Mouse (Mus musculus) testis, adult 2 months (tissue): Measurements from ENCODE around the gene Bmi1. TPM values are rescaled to one million over a fixed set of nuclear protein-coding genes. Genes with fewer than 3 reads are reported as not detected.

Experiments used
- H3K27ac ChIP-seq: fragments of 200-500 bp; 2 replicates; pipeline ENCODE4 v1.5.1; 2012; ENCODE audit warnings: low read depth, low read length; ENCODE audit not compliant: control insufficient read depth, insufficient read depth
- H3K27me3 ChIP-seq: fragments of 200-500 bp; 2 replicates; pipeline ENCODE4 v1.6.1; 2012; ENCODE audit warnings: mild to moderate bottlenecking, low read length, moderate library complexity; ENCODE audit not compliant: control insufficient read depth, insufficient read depth
- H3K36me3 ChIP-seq: fragments of 200-500 bp; 2 replicates; pipeline ENCODE4 v1.6.1; 2012; ENCODE audit warnings: mild to moderate bottlenecking, low read length; ENCODE audit not compliant: control insufficient read depth, insufficient read depth
- H3K4me1 ChIP-seq: fragments of 200-500 bp; 2 replicates; pipeline ENCODE4 v1.6.1; 2012; ENCODE audit warnings: low read length; ENCODE audit not compliant: control insufficient read depth, insufficient read depth
- H3K4me3 ChIP-seq: fragments of 200-500 bp; 2 replicates; pipeline ENCODE4 v1.5.1; 2012; ENCODE audit warnings: low read depth, mild to moderate bottlenecking, low read length, moderate library complexity, mixed read lengths; ENCODE audit not compliant: control insufficient read depth
- CTCF ChIP-seq: fragments of 200-500 bp; IDR thresholded peaks from 2 replicates; pipeline ENCODE4 v1.5.1; 2012; ENCODE audit warnings: low read depth, mild to moderate bottlenecking, inconsistent platforms, low read length, moderate library complexity; ENCODE audit not compliant: control insufficient read depth, insufficient read depth, insufficient replicate concordance
- POLR2A ChIP-seq: fragments of 200-500 bp; IDR thresholded peaks from 2 replicates; pipeline ENCODE4 v1.6.1; 2012; ENCODE audit warnings: low read depth, mild to moderate bottlenecking, inconsistent platforms, low read length, moderate library complexity; ENCODE audit not compliant: control insufficient read depth
- polyA plus RNA-seq: library from polyadenylated mRNA; depleted of rRNA; stranded (reverse); fragments of >200 nt; gene quantifications from 2 replicates; pipeline ENCODE4 v1.2.3, GENCODE M21; 2012

Bmi1 gene
- polyA plus RNA-seq, 1 experiment: 166 TPM

DNA sequence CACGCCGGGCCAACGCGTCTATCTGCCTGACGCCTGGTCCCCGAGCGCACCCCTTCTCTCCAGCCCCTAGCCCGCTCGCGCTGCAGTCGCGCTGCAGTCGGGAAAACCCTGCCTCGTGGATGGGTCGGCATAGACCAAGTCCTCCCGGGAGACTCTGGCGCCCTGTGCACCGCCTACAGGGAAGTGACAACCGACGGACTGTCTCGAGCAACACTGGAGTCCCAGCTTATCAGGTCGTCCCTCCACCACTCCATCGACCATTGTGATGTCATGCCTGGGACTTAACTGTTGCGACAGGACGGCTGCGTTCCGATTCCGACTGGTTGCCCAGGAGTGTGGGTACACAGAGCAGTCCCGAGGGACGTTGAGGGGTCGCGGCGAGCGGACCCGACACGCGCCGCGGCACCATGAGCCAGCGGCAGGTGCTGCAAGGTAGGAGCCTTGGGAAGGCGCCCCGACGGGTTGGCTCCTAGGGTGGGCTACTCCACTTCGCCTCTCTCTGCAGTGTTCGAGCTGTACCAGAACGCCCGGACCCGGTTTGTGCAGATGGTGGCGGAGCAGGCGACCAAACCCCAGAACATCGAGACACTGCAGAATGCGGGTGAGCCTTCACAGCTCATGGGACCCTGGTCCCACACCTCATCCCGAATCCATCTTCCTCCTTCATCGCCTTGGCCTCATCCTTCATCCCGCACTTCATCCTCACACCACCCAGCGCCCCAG is 22.0 kb downstream of the Bmi1 start:
- Histone ChIP-seq H3K36me3 (no peaks in the 10 kb centered on the region), H3K27ac (peak overlapping the region; percentile 80; the same call in 1 of the 2 replicates), H3K4me3 (peak overlapping the region; percentile 89), H3K27me3 (peaks cover 4% of the 10 kb centered on the region; the same call in 1 of the 2 replicates), H3K4me1 (peaks cover 12% of the 10 kb centered on the region)
- peak; percentile 28; the same call in 1 of the 2 replicates for TF ChIP-seq CTCF
- TF ChIP-seq POLR2A: peak; percentile 96; the same call in 1 of the 2 replicates

DNA sequence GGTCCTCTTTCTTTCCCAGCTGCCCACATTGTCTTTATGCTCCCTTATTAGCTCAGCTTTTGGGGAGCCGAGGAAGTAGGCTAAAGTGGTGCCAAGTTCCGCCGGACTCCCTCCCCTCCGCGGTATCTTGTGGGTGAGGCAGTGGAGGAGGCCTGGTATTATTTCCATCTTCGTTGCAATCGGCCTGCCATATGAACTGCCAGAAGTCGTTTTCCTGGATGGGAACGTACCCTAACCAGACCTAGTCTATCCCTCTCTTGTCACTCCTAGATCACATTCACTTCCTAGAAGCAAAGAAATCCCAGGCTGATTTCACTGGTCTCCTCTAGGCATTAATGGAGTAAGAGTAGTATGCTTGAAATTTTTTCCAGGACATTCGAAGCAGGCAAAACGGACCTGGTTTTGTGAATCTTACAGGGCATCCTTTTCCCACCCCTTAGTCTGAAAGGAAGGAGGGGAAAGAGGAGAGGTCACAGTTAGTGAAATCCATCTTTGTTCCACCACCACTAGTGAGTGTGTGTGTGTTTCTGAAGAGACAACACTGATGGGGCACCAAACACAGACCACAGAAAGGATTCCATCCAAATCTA is 22.7 kb downstream of the Bmi1 start:
- Histone ChIP-seq H3K36me3 (no peaks in the 10 kb centered on the region), H3K4me3 (peak overlapping the region; percentile 89), H3K27ac (peak overlapping the region; percentile 45; the same call in 1 of the 2 replicates), H3K4me1 (peaks cover 12% of the 10 kb centered on the region), H3K27me3 (peaks cover 4% of the 10 kb centered on the region; the same call in 1 of the 2 replicates)
- TF ChIP-seq POLR2A: no peak
- TF ChIP-seq CTCF: no peak

DNA sequence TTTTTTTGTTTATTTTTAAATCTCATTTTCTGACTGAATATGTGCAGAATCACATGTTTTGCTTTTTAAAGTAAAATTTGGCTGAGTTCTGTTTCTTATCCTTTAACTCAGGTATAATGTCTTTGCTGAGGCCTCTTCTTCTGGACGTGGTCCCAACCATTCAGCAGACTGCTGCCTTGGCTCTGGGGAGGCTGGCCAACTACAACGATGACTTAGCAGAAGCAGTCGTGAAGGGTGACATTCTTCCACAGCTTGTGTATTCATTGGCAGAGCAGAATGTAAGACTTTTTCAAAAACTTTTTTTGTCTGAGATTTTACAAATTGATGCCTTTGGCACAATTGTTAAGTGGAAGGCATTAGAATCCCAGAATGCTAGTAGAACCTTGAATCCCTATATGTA is 33.5 kb downstream of the Bmi1 start:
- TF ChIP-seq POLR2A (no peak), CTCF (no peak)
- no peaks in the 10 kb centered on the region for H3K27me3 ChIP-seq

DNA sequence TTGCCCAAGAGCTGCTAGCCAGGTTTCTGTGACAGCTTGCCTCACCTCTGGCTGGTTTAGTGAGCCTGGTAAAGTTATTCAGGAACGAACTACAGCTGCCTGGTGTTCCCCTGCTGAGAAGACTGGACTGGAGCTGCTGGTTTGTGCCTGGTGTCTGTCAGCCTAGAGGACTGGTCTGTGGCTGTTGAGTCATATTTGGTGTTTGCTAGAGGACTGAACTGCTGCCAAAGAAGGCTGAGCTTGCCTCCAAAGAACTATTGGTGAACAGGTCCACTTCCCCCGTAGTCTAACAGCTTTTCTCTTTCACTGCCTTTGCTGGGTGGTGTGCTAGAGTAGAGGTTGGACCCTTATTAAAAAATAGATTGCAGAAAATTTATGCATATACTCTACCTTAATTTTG is 36.3 kb downstream of the Bmi1 start:
- H3K4me3 ChIP-seq: no peak overlapping the region
- H3K27me3 ChIP-seq: no peaks in the 10 kb centered on the region
- H3K36me3 ChIP-seq: no peaks in the 10 kb centered on the region
- H3K4me1 ChIP-seq: no peaks in the 10 kb centered on the region
- no peak for TF ChIP-seq CTCF
- no peak for TF ChIP-seq POLR2A
- no peak overlapping the region for H3K27ac ChIP-seq

More for the DNA sequence above, 33.5 kb downstream of the Bmi1 start:
- Histone ChIP-seq H3K4me1 (no peaks in the 10 kb centered on the region), H3K36me3 (no peaks in the 10 kb centered on the region), H3K4me3 (no peak overlapping the region), H3K27ac (no peak overlapping the region)

DNA sequence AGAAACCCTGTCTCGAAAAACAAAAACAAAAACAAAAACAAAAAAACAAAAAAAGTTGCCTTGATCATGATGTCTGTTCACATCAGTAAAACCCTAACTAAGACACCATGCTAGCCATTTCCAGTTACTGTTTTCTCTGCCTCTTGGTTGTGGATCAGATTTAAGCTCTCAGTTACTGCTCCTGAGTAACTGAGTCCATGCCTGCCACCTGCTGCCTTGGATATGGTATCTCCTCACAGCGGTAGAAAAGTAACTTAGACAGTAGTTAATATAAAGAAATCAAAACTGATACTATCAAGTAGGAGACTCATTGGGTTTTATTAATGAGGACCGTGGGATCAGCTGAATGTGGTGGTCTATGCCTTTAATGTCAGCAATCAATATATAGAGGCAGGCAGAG is 37.5 kb downstream of the Bmi1 start:
- no peaks in the 10 kb centered on the region for H3K27me3 ChIP-seq
- no peak overlapping the region for H3K4me3 ChIP-seq
- no peak overlapping the region for H3K27ac ChIP-seq
- no peaks in the 10 kb centered on the region for H3K4me1 ChIP-seq
- no peaks in the 10 kb centered on the region for H3K36me3 ChIP-seq
- TF ChIP-seq CTCF (no peak), POLR2A (no peak)

DNA sequence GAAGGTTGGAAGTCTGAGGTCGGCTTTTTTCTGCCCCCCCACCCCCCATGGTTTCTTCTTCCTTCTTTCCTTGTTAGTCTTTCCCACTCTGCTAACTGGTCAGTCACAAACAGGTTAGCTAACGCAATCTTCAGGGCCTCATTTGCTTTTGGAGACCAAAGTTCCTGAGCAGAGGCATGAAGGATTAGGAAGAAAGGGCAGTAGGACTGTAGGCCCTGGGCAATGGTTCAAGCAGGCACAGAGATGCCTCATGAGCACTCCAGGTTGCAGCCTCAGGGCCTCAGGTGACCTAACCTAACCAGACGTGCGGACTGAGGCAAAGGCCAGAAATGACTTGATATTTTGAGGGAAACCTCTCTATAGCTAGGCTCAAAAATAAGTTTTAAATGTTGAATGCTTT is 41.7 kb downstream of the Bmi1 start:
- H3K36me3 ChIP-seq: no peaks in the 10 kb centered on the region
- H3K4me3 ChIP-seq: no peak overlapping the region
- H3K4me1 ChIP-seq: no peaks in the 10 kb centered on the region
- no peaks in the 10 kb centered on the region for H3K27me3 ChIP-seq
- H3K27ac ChIP-seq: no peak overlapping the region
- TF ChIP-seq CTCF: no peak
- TF ChIP-seq POLR2A: no peak

DNA sequence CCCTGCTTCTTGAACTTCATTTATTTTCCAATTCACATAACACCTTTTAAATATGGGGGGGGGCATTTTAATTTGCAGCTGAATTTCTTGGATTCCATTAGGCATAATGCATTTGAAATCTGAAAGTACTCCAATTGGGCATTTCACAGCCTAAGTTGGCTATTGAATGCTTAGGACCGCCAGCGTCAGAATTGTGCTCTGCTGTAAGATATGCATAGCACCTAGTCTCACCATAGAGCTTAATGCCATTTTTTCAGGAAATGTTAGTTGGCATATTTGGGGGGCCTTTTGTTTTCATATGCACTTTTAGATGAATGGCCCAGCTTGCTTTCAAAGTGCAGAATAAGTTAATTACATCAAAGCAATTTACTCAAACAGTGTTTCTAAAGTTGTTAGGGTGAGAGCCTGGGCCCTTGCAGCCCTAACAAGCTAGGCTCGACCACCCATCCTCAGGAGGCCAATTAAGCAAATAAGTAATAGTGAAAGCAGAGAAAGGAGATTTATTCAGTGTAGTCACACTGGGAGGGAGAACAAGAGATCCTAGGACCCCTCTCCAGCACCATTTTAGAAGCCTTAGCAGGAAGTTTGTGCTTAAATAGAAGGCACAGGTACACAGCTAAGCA is 45.5 kb downstream of the Bmi1 start:
- Histone ChIP-seq H3K27ac (no peak overlapping the region), H3K27me3 (no peaks in the 10 kb centered on the region), H3K4me1 (no peaks in the 10 kb centered on the region), H3K4me3 (no peak overlapping the region), H3K36me3 (no peaks in the 10 kb centered on the region)
- no peak for TF ChIP-seq POLR2A
- TF ChIP-seq CTCF: no peak
